Mouse (Mus musculus): ENCODE results near the gene Tppp2. TPM values are rescaled to one million over a fixed set of nuclear protein-coding genes. Genes with fewer than 3 reads are reported as not detected.

Tppp2 gene
- polyA plus RNA-seq, 1 experiment from 2014 or later, result not detected

DNA sequence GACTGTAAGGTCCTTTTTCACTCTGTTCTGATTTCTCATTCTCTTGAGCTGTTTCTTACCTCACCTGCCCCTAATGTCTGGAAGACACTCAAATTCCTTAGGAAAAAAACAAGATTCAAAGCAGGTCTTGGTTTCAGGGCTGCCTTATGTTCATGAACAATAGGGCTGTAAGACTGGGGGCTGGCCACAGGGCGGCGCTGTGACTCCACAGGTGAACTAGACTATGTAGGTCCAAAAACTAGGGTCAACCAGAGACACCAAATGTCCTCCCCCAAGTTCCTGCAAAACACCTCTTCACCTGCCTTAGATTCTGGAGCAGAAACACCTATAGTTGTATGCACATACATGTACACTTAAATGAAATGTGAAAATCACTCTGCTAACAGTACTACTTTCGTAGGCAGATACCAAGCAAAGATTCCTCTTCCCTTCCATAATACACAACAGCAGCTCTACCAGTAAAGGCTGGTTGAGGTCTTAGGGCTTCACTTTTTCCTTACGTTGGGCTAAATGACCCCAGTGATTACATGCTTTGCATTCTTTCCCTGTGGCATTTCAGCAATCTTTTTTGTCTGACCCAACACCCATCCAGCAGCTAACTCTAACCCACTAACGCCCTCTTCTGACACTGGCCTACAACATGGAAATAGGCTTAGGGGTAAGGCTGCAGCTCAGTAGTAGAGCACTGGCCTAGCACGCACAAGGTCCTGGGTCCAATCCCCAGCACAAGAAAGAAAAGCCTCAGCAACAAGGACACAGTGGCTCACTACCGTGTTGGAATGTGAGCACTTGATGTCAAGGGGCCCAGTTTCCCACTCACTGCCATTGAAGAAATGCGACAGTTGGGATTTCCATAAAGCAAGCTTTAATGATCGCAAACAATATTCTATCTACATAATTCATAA, 15.2 kb upstream of the Tppp2 start:
- Histone ChIP-seq H3K4me2 (ENCODE audit: low read depth, low read length, severe bottlenecking) (no peak overlapping the region), H3K9me3 (ENCODE audit: control insufficient read depth, low read length) (no peaks in the 10 kb centered on the region), H3K27me3 (ENCODE audit: control insufficient read depth, insufficient read depth, low read length) (no peaks in the 10 kb centered on the region), H3K9ac (ENCODE audit: low read length) (no peak overlapping the region), H3K4me3 (ENCODE audit: low read depth, low read length) (no peak overlapping the region), H3K27ac (ENCODE audit: low read depth, low read length) (no peak overlapping the region), H3K4me1 (replicated peaks; ENCODE audit: control insufficient read depth, insufficient read depth, low read length) (no peaks in the 10 kb centered on the region), H3K36me3 (ENCODE audit: control insufficient read depth, insufficient read depth, low read length) (no peaks in the 10 kb centered on the region)
- WGBS, result 61% methylated on average over 9 of the region's 9 CpGs
- ATAC-seq (replicated peaks; ENCODE audit: low FRiP score), result peak; percentile 56; the same call in 1 of the 2 replicates
- peak; percentile 90 for DNase-seq (ENCODE audit: low spot score)

DNA sequence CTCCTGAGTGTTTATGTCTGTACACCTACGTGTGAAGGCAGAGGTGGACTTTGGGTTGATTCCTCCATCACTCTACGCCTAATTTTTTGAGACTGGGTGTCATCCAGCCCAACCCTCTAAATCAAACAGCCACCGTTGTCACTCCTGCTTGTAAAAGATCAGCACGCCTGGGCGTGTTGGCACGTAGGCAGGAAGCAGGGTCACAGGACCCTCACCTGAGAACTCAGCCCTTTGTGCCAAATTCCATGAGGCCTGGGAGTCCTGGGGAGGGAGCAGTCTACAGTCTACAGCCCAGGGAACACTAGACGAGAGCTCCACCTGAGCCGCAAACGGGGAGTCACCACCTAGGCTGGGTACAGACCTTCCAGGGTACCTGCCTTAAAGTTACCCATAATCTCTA, 14.4 kb upstream of the Tppp2 start:
- DNase-seq (ENCODE audit: low spot score) (no peak), ATAC-seq (replicated peaks; ENCODE audit: low FRiP score) (0 out of 2 replicates have a peak, but pooled peaks have one; percentile 21)
- Histone ChIP-seq H3K4me2 (ENCODE audit: low read depth, low read length, severe bottlenecking) (no peak overlapping the region), H3K4me3 (ENCODE audit: low read depth, low read length) (no peak overlapping the region), H3K9me3 (ENCODE audit: control insufficient read depth, low read length) (no peaks in the 10 kb centered on the region), H3K36me3 (ENCODE audit: control insufficient read depth, insufficient read depth, low read length) (no peaks in the 10 kb centered on the region), H3K27me3 (ENCODE audit: control insufficient read depth, insufficient read depth, low read length) (no peaks in the 10 kb centered on the region), H3K27ac (ENCODE audit: low read depth, low read length) (no peak overlapping the region), H3K9ac (ENCODE audit: low read length) (no peak overlapping the region), H3K4me1 (replicated peaks; ENCODE audit: control insufficient read depth, insufficient read depth, low read length) (no peaks in the 10 kb centered on the region)
- 91% methylated on average over 9 of the region's 9 CpGs for WGBS

DNA sequence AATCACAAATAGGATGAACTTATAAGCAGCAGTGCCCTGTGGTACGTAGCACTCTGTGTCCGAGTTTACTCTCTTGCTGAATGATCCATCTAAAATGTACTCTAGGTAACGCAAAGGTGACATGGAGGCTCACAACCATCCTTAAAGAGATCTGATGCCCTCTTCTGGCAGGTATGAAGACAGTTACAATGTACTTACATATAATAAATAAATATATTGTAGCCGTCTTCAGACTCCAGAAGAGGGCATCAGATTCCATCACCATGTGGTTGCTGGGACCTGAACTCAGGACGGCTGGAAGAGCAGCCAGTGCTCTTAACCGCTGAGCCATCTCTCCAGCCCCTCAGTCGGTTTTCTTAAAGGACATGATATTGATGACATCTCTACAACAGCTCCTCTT, 13.5 kb upstream of the Tppp2 start:
- H3K9ac ChIP-seq (ENCODE audit: low read length), result no peak overlapping the region
- WGBS, result 76% methylated on average over 7 of the region's 7 CpGs

DNA sequence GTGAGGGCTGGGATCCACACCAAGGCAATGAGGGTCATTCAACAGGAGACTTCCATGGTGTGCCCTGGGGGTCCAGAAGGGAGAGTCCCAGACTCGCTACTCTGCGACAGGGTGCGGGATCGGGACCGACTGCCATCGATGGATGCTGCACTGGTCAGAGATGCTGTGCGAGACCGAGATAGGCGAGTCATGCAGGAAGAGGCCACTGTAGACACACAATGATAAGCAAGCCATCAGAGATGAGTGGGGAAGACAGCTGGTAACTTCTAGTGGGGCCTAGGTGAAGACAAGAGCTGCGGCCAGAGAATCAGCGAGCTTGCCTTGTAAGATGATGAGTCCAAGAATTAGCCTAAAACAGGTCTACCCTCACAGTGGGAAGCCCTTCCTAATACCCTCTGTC, 12.1 kb upstream of the Tppp2 start:
- no peak for DNase-seq (ENCODE audit: low spot score)
- no peak for ATAC-seq (replicated peaks; ENCODE audit: low FRiP score)
- no peaks in the 10 kb centered on the region for H3K36me3 ChIP-seq (ENCODE audit: control insufficient read depth, insufficient read depth, low read length)

More for the DNA sequence above, 13.5 kb upstream of the Tppp2 start:
- no peaks in the 10 kb centered on the region for H3K4me1 ChIP-seq (replicated peaks; ENCODE audit: control insufficient read depth, insufficient read depth, low read length)
- H3K9me3 ChIP-seq (ENCODE audit: control insufficient read depth, low read length), result no peaks in the 10 kb centered on the region
- no peaks in the 10 kb centered on the region for H3K27me3 ChIP-seq (ENCODE audit: control insufficient read depth, insufficient read depth, low read length)
- H3K27ac ChIP-seq (ENCODE audit: low read depth, low read length), result no peak overlapping the region
- no peak for ATAC-seq (replicated peaks; ENCODE audit: low FRiP score)
- DNase-seq (ENCODE audit: low spot score), result no peak
- H3K4me2 ChIP-seq (ENCODE audit: low read depth, low read length, severe bottlenecking), result no peak overlapping the region
- H3K4me3 ChIP-seq (ENCODE audit: low read depth, low read length), result no peak overlapping the region
- H3K36me3 ChIP-seq (ENCODE audit: control insufficient read depth, insufficient read depth, low read length), result no peaks in the 10 kb centered on the region

DNA sequence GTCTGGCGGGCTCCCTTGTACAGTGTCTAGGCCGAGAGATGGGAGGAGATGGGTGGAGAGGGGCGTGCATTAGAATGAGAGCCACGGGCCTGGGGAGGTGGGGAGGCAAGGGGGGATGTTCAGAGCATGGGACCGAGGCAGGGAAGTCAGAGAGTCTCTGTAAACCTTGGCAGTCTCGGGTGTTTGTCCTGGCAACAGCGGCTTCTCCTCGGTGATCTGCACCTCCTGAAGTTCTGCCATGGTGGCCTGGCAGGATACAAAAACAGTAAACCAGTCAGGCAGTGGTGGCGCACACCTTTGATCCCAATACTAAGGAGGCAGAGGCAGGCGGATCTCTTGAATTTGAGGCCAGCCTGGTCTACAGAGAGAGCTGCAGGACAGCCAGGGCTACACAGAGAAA, 6.9 kb upstream of the Tppp2 start:
- Histone ChIP-seq H3K4me3 (ENCODE audit: low read depth, low read length) (no peak overlapping the region), H3K27me3 (ENCODE audit: control insufficient read depth, insufficient read depth, low read length) (peaks cover 3% of the 10 kb centered on the region), H3K36me3 (ENCODE audit: control insufficient read depth, insufficient read depth, low read length) (no peaks in the 10 kb centered on the region), H3K4me2 (ENCODE audit: low read depth, low read length, severe bottlenecking) (no peak overlapping the region), H3K9ac (ENCODE audit: low read length) (no peak overlapping the region), H3K9me3 (ENCODE audit: control insufficient read depth, low read length) (no peaks in the 10 kb centered on the region), H3K4me1 (replicated peaks; ENCODE audit: control insufficient read depth, insufficient read depth, low read length) (peaks cover 3% of the 10 kb centered on the region; the same call in 1 of the 2 replicates), H3K27ac (ENCODE audit: low read depth, low read length) (no peak overlapping the region)
- 91% methylated on average over 10 of the region's 10 CpGs for WGBS
- DNase-seq (ENCODE audit: low spot score) (no peak), ATAC-seq (replicated peaks; ENCODE audit: low FRiP score) (no peak)

More for the DNA sequence above, 12.1 kb upstream of the Tppp2 start:
- H3K27me3 ChIP-seq (ENCODE audit: control insufficient read depth, insufficient read depth, low read length), result no peaks in the 10 kb centered on the region
- no peak overlapping the region for H3K4me2 ChIP-seq (ENCODE audit: low read depth, low read length, severe bottlenecking)
- no peaks in the 10 kb centered on the region for H3K9me3 ChIP-seq (ENCODE audit: control insufficient read depth, low read length)
- H3K4me1 ChIP-seq (replicated peaks; ENCODE audit: control insufficient read depth, insufficient read depth, low read length), result no peaks in the 10 kb centered on the region
- no peak overlapping the region for H3K9ac ChIP-seq (ENCODE audit: low read length)
- no peak overlapping the region for H3K4me3 ChIP-seq (ENCODE audit: low read depth, low read length)
- no peak overlapping the region for H3K27ac ChIP-seq (ENCODE audit: low read depth, low read length)
- 95% methylated on average over 11 of the region's 11 CpGs for WGBS

DNA sequence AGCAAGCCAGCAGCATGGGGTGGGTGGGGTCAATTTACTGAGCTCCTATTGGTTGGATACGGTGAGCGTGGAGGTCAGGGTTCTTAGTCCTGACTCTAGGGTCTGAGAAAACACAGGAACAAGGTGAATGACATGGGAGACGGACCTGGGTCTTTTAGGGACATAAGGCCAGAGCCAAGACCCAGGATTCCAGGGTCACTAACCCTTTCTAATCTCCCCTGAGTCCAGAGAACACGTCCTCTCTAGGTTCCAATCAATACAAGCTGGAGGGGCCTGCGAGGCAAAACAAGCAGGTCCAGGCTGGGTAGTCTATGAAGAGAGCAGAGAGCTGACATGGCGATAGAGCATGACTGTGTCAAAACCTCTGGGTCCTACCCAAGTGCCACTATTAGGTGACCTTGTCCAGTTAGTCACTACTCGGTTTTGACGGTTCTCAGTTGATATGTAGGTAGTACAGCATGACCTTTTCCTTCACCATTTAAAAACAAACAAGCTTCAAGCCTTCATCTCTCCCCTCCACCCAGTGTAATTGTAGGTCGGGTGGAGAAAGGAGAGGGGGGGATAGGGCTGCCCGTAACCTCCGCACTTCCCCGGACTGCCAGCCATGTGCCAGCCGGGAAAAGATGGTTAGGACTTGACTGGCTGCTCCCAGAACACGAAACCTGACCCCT, 5.7 kb upstream of the Tppp2 start:
- Histone ChIP-seq H3K9ac (ENCODE audit: low read length) (peak overlapping the region; percentile 61), H3K4me3 (ENCODE audit: low read depth, low read length) (peak overlapping the region; percentile 49), H3K27me3 (ENCODE audit: control insufficient read depth, insufficient read depth, low read length) (peaks cover 3% of the 10 kb centered on the region), H3K4me1 (replicated peaks; ENCODE audit: control insufficient read depth, insufficient read depth, low read length) (peaks cover 3% of the 10 kb centered on the region; the same call in 1 of the 2 replicates), H3K4me2 (ENCODE audit: low read depth, low read length, severe bottlenecking) (peak overlapping the region; percentile 99), H3K27ac (ENCODE audit: low read depth, low read length) (no peak overlapping the region), H3K9me3 (ENCODE audit: control insufficient read depth, low read length) (no peaks in the 10 kb centered on the region), H3K36me3 (ENCODE audit: control insufficient read depth, insufficient read depth, low read length) (no peaks in the 10 kb centered on the region)
- WGBS, result 7% methylated on average over 14 of the region's 14 CpGs
- DNase-seq (ENCODE audit: low spot score), result no peak
- peak; percentile 22 for ATAC-seq (replicated peaks; ENCODE audit: low FRiP score)

DNA sequence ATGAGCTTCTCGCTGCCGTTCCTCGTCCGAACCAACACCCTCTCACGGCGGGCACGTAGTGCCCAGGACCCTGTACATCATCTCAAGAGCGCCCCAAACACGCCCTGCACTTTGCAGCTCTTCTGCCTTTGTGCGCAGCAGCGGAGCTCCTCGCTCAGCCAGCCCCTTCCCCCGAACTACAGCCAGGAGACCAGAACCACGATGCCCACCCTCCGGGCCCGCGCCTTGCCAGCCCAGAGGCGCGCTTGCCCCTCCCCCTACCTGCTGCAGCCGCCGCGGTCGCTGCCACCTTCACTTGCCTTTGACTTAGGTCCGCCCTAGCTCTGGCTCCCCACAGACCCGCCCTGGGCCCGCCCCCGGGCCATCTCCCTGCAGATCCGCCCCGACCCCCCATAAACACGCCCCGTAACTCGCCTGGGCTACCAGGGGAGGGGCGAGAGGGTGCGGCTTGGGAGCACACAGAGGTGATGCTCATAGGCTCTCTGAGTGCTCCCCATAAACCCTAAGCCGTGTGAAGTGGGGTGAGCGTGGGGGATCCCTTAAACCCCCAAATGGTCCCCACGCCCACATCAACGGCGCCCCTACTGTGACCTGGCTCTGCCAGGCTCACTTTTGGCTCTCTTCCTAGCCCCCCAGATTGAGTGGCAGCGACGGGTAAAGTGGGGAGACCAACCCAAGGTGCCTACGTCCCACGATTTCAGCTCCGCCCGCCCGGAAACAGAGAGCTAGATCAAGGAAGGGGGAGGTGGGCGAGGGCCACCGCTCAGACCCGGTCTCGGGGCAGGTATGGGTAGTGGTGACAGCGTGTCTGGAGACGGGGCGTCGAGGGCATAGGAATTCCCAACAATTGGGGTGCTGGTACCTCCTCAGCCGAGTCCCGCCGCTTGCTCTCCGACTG, 4.9 kb upstream of the Tppp2 start:
- Histone ChIP-seq H3K9ac (ENCODE audit: low read length) (peak overlapping the region; percentile 61), H3K27me3 (ENCODE audit: control insufficient read depth, insufficient read depth, low read length) (peaks cover 3% of the 10 kb centered on the region), H3K4me3 (ENCODE audit: low read depth, low read length) (peak overlapping the region; percentile 49), H3K27ac (ENCODE audit: low read depth, low read length) (no peak overlapping the region), H3K36me3 (ENCODE audit: control insufficient read depth, insufficient read depth, low read length) (no peaks in the 10 kb centered on the region), H3K4me2 (ENCODE audit: low read depth, low read length, severe bottlenecking) (peak overlapping the region; percentile 99), H3K4me1 (replicated peaks; ENCODE audit: control insufficient read depth, insufficient read depth, low read length) (peaks cover 3% of the 10 kb centered on the region; the same call in 1 of the 2 replicates), H3K9me3 (ENCODE audit: control insufficient read depth, low read length) (no peaks in the 10 kb centered on the region)
- ATAC-seq (replicated peaks; ENCODE audit: low FRiP score) (peak; percentile 71), DNase-seq (ENCODE audit: low spot score) (peak; percentile 73)
- under 1% methylated on average over 57 of the region's 58 CpGs for WGBS
